Mouse (Mus musculus) heart, embryonic 14.5 days (tissue): ENCODE measurements around the gene Tnp2. TPM values are rescaled to one million over a fixed set of nuclear protein-coding genes. Genes with fewer than 3 reads are reported as not detected.
A peak's percentile ranks its signal among the peaks of the same experiment; 100 is the strongest.

Experiments used
- ATAC-seq: fragments of 200-750 bp; cut with Nextera tagmentation; 2 replicates; pipeline ENCODE4 v1.8.0; 2017; ENCODE audit warnings: low read depth, moderate TSS enrichment; ENCODE audit not compliant: insufficient number of reproducible peaks, insufficient read depth, low FRiP score
- H3K27ac ChIP-seq, 2 experiments: fragments of 200-500 bp in 1 of 2; fragments of 300-500 bp in 1 of 2; sonication (generic) in 1 of 2; replicated peaks in 1 of 2; 2 replicates each; pipeline ENCODE4 v1.5.1; 2012 to 2014; ENCODE audit warnings: low read depth in 2 of 2, low read length in 2 of 2, control low read depth in 1 of 2, mild to moderate bottlenecking in 1 of 2, mixed read lengths in 1 of 2; ENCODE audit not compliant: control insufficient read depth in 1 of 2, insufficient read depth in 1 of 2
- H3K27me3 ChIP-seq: fragments of 300-500 bp; sonication (generic); 2 replicates; pipeline ENCODE4 v1.6.1; 2014; ENCODE audit warnings: mild to moderate bottlenecking, low read length, control low read depth; ENCODE audit not compliant: control insufficient read depth, insufficient read depth
- H3K36me3 ChIP-seq: fragments of 300-500 bp; sonication (generic); 2 replicates; pipeline ENCODE4 v1.6.1; 2014; ENCODE audit warnings: mild to moderate bottlenecking, control low read depth, low read length, mixed read lengths; ENCODE audit not compliant: control insufficient read depth, insufficient read depth
- H3K4me1 ChIP-seq, 2 experiments: fragments of 200-500 bp in 1 of 2; fragments of 300-500 bp in 1 of 2; sonication (generic) in 1 of 2; 2 replicates each; pipeline ENCODE4 v1.6.1; 2012 to 2014; ENCODE audit warnings: low read length in 2 of 2, control low read depth in 1 of 2, mixed read lengths in 1 of 2; ENCODE audit not compliant: control insufficient read depth in 2 of 2, insufficient read depth in 2 of 2
- H3K4me2 ChIP-seq: fragments of 300-500 bp; sonication (generic); 2 replicates; pipeline ENCODE4 v1.6.1; 2014; ENCODE audit warnings: mild to moderate bottlenecking, low read length
- H3K4me3 ChIP-seq, 2 experiments: fragments of 200-500 bp in 1 of 2; fragments of 300-500 bp in 1 of 2; sonication (generic) in 1 of 2; 2 replicates each; pipeline ENCODE4 v1.5.1; 2012 to 2014; ENCODE audit warnings: low read length in 2 of 2, mild to moderate bottlenecking in 2 of 2, control low read depth in 1 of 2, low read depth in 1 of 2, moderate library complexity in 1 of 2; ENCODE audit not compliant: control insufficient read depth in 1 of 2, insufficient read depth in 1 of 2
- H3K9ac ChIP-seq: fragments of 300-500 bp; sonication (generic); 2 replicates; pipeline ENCODE4 v1.6.1; 2014; ENCODE audit warnings: mild to moderate bottlenecking, low read length
- H3K9me3 ChIP-seq: fragments of 300-500 bp; sonication (generic); 2 replicates; pipeline ENCODE4 v1.6.1; 2016; ENCODE audit warnings: low read length, control low read depth; ENCODE audit not compliant: control insufficient read depth
- WGBS: fragments of 180-500 bp; shearing (Covaris S2); extraction: QIAGEN DNeasy Blood & Tissue Kit; methylation state at CpG from one replicate; pipeline ENCODE4 v1.1.7; 2014; 5-methylcytosine and 5-hydroxymethylcytosine counted together
- polyA plus RNA-seq: library from polyadenylated mRNA; unstranded; fragments of >200 nt; fragmentation: Nextera tagmentation; extraction: Ambion mirVana; gene quantifications from 2 replicates; pipeline ENCODE4 v1.2.1, GENCODE M21; 2014

Gene Tnp2
- polyA plus RNA-seq, 1 experiment from 2014 or later, result not detected

- H3K4me3 ChIP-seq, result no peak overlapping the region
- peak; percentile 78 for ATAC-seq
Measured at GRCm38 (mm10) chr16:10749824-10750223, 38.6 kb downstream of the Tnp2 start.

GRCm38 (mm10) chr16:10749226-10749625 is 39.2 kb downstream of the Tnp2 start:
- peaks cover 17 to 18% of the 10 kb centered on the region in 2 experiments for H3K4me1 ChIP-seq
- no peak overlapping the region for H3K27ac ChIP-seq
- H3K4me3 ChIP-seq, result no peak overlapping the region
- no peaks in the 10 kb centered on the region; the same call in 1 of the 2 replicates for H3K27me3 ChIP-seq
- no peaks in the 10 kb centered on the region for H3K36me3 ChIP-seq
- H3K9ac ChIP-seq, result no peak overlapping the region
- no peak for ATAC-seq
- H3K4me2 ChIP-seq, result no peak overlapping the region
- WGBS, result 32% methylated on average over 7 of the region's 7 CpGs
- H3K9me3 ChIP-seq, result no peaks in the 10 kb centered on the region

More at GRCm38 (mm10) chr16:10749824-10750223, 38.6 kb downstream of the Tnp2 start:
- no peaks in the 10 kb centered on the region for H3K9me3 ChIP-seq
- peaks cover 17 to 18% of the 10 kb centered on the region in 2 experiments for H3K4me1 ChIP-seq
- no peaks in the 10 kb centered on the region for H3K36me3 ChIP-seq
- H3K27me3 ChIP-seq, result no peaks in the 10 kb centered on the region; the same call in 1 of the 2 replicates
- no peak overlapping the region for H3K4me2 ChIP-seq
- H3K27ac ChIP-seq, result peak overlapping the region in 1 of 2 experiments; percentile 33; a peak in 2 of 4 replicates
- no peak overlapping the region for H3K9ac ChIP-seq
- 12% methylated on average over 7 of the region's 7 CpGs for WGBS

- no peak overlapping the region for H3K9ac ChIP-seq
- no peaks in the 10 kb centered on the region for H3K27me3 ChIP-seq
- no peaks in the 10 kb centered on the region for H3K9me3 ChIP-seq
- WGBS, result 76% methylated on average over 2 of the region's 2 CpGs
- no peak overlapping the region for H3K4me2 ChIP-seq
- H3K36me3 ChIP-seq, result 0 out of 2 replicates have a peak, but pooled peaks cover 4% of the 10 kb centered on the region
- peaks cover 17 to 25% of the 10 kb centered on the region in 2 experiments for H3K4me1 ChIP-seq
- no peak overlapping the region for H3K27ac ChIP-seq
- ATAC-seq, result no peak
- H3K4me3 ChIP-seq, result no peak overlapping the region
Measured at GRCm38 (mm10) chr16:10741082-10741481, 47.4 kb downstream of the Tnp2 start.

- Histone ChIP-seq H3K27me3 (no peaks in the 10 kb centered on the region), H3K4me3 (no peak overlapping the region), H3K4me1 (peaks cover 19 to 33% of the 10 kb centered on the region in 2 experiments), H3K9me3 (no peaks in the 10 kb centered on the region), H3K4me2 (no peak overlapping the region), H3K9ac (no peak overlapping the region), H3K36me3 (0 out of 2 replicates have a peak, but pooled peaks cover 4% of the 10 kb centered on the region), H3K27ac (no peak overlapping the region)
- WGBS, result 55% methylated on average over 9 of the region's 9 CpGs
- no peak for ATAC-seq
Measured at GRCm38 (mm10) chr16:10739854-10740398, 48.5 kb downstream of the Tnp2 start.

GRCm38 (mm10) chr16:10738866-10739265 is 49.6 kb downstream of the Tnp2 start:
- no peaks in the 10 kb centered on the region for H3K9me3 ChIP-seq
- ATAC-seq, result no peak
- H3K27ac ChIP-seq, result no peak overlapping the region
- H3K4me2 ChIP-seq, result no peak overlapping the region
- no peaks in the 10 kb centered on the region for H3K27me3 ChIP-seq
- H3K4me3 ChIP-seq, result no peak overlapping the region
- 68% methylated on average over 3 of the region's 3 CpGs for WGBS
- H3K9ac ChIP-seq, result no peak overlapping the region
- H3K4me1 ChIP-seq, result peaks cover 19 to 33% of the 10 kb centered on the region in 2 experiments
- H3K36me3 ChIP-seq, result 0 out of 2 replicates have a peak, but pooled peaks cover 4% of the 10 kb centered on the region

Other genes with a start within 250 kb of the Tnp2 start
- 27.1 and 29.0 TPM in 2 replicates for gene Dexi, start 245.6 kb downstream of the Tnp2 start, polyA plus RNA-seq
- gene Clec16a, start 243.3 kb downstream of the Tnp2 start, polyA plus RNA-seq, result 32.5 and 34.8 TPM in 2 replicates
- 4.0 and 4.3 TPM in 2 replicates for gene Socs1, start 3.1 kb downstream of the Tnp2 start, polyA plus RNA-seq
- not detected in 2 replicates for gene Prm3, start 2.3 kb upstream of the Tnp2 start, polyA plus RNA-seq
- not detected in 2 replicates for gene Prm2, start 7.5 kb upstream of the Tnp2 start, polyA plus RNA-seq
- not detected in 2 replicates for gene Prm1, start 17.2 kb upstream of the Tnp2 start, polyA plus RNA-seq
- gene Gm11172, start 24.3 kb upstream of the Tnp2 start, polyA plus RNA-seq, result not detected in 2 replicates
- gene Rmi2, start 46.4 kb upstream of the Tnp2 start, polyA plus RNA-seq, result 2.8 and 3.3 TPM in 2 replicates